Mouse (Mus musculus): Measurements from ENCODE around the gene Atp6v1g1. TPM values are rescaled to one million over a fixed set of nuclear protein-coding genes. Genes with fewer than 3 reads are reported as not detected.

The Atp6v1g1 gene
- polyA plus RNA-seq, 1 experiment = 19.5 TPM

- no peak overlapping the region for H3K4me3 ChIP-seq (ENCODE audit: low read depth, low read length)
- no peak overlapping the region for H3K27ac ChIP-seq (ENCODE audit: insufficient read depth, low read depth, low read length)
- peaks cover 23% of the 10 kb centered on the region; the same call in 1 of the 2 replicates for H3K4me1 ChIP-seq (ENCODE audit: control insufficient read depth, insufficient read depth, insufficient read length, low read length)
- no peaks in the 10 kb centered on the region for H3K36me3 ChIP-seq (ENCODE audit: control insufficient read depth, insufficient read depth, low read length)
- no peaks in the 10 kb centered on the region for H3K27me3 ChIP-seq (ENCODE audit: control insufficient read depth, insufficient read depth, low read length)
- WGBS = 17% methylated on average over 10 of the region's 10 CpGs
- no peak for TF ChIP-seq CTCF (IDR thresholded peaks at IDR 0.05; ENCODE audit: extremely low read depth, insufficient read length, insufficient replicate concordance, low read depth, low read length)
- no peak for TF ChIP-seq POLR2A (IDR thresholded peaks at IDR 0.05; ENCODE audit: low read depth, low read length)
These were observed 50.7 kb downstream of the Atp6v1g1 start for GRCm38 (mm10) chr4:63595259-63595658.

GRCm38 (mm10) chr4:63596010-63596409 is 51.4 kb downstream of the Atp6v1g1 start:
- no peaks in the 10 kb centered on the region for H3K27me3 ChIP-seq (ENCODE audit: control insufficient read depth, insufficient read depth, low read length)
- 30% methylated on average over 4 of the region's 4 CpGs for WGBS

More at GRCm38 (mm10) chr4:63596010-63596409, 51.4 kb downstream of the Atp6v1g1 start:
- H3K27ac ChIP-seq (ENCODE audit: insufficient read depth, low read depth, low read length) = no peak overlapping the region; the same call in 1 of the 2 replicates
- H3K4me3 ChIP-seq (ENCODE audit: low read depth, low read length) = no peak overlapping the region
- TF ChIP-seq POLR2A (IDR thresholded peaks at IDR 0.05; ENCODE audit: low read depth, low read length) (no peak), CTCF (IDR thresholded peaks at IDR 0.05; ENCODE audit: extremely low read depth, insufficient read length, insufficient replicate concordance, low read depth, low read length) (no peak)
- H3K4me1 ChIP-seq (ENCODE audit: control insufficient read depth, insufficient read depth, insufficient read length, low read length) = peaks cover 24% of the 10 kb centered on the region; the same call in 1 of the 2 replicates
- H3K36me3 ChIP-seq (ENCODE audit: control insufficient read depth, insufficient read depth, low read length) = no peaks in the 10 kb centered on the region

Other genes with a start within 250 kb of the Atp6v1g1 start
- not detected in 2 replicates for gene Orm1, start 200.2 kb upstream of the Atp6v1g1 start, polyA plus RNA-seq (2012; rRNA removed)
- gene Orm3, start 188.6 kb upstream of the Atp6v1g1 start, polyA plus RNA-seq (2012; rRNA removed) = not detected in 2 replicates
- gene Orm2, start 182.3 kb upstream of the Atp6v1g1 start, polyA plus RNA-seq (2012; rRNA removed) = not detected in 2 replicates
- gene Akna, start 141.4 kb upstream of the Atp6v1g1 start, polyA plus RNA-seq (2012; rRNA removed) = 8.1 and 11.5 TPM in 2 replicates
- 14.0 and 20.2 TPM in 2 replicates for gene Whrn, start 48.8 kb upstream of the Atp6v1g1 start, polyA plus RNA-seq (2012; rRNA removed)
- gene Tmem268, start 14.0 kb downstream of the Atp6v1g1 start, polyA plus RNA-seq (2012; rRNA removed) = 6.7 and 10.8 TPM in 2 replicates
- gene Gm11213, start 60.5 kb downstream of the Atp6v1g1 start, polyA plus RNA-seq (2012; rRNA removed) = not detected in 2 replicates
- not detected in 2 replicates for gene Tex48, start 77.7 kb downstream of the Atp6v1g1 start, polyA plus RNA-seq (2012; rRNA removed)
- not detected in 2 replicates for gene Gm11214, start 118.6 kb downstream of the Atp6v1g1 start, polyA plus RNA-seq (2012; rRNA removed)
- gene Tnfsf15, start 200.3 kb downstream of the Atp6v1g1 start, polyA plus RNA-seq (2012; rRNA removed) = 0.04 and 0.25 TPM in 2 replicates